Mouse (Mus musculus) neural tube, embryonic 15.5 days (tissue): ENCODE results near the gene Gnb1l. TPM values are rescaled to one million over a fixed set of nuclear protein-coding genes. Genes with fewer than 3 reads are reported as not detected.

Experiments
- ATAC-seq: fragments of 200-750 bp; cut with Nextera tagmentation; 2 replicates; pipeline ENCODE4 v1.8.0; 2017; ENCODE audit warnings: mild to moderate bottlenecking, moderate TSS enrichment, moderate library complexity; ENCODE audit not compliant: low FRiP score
- H3K27ac ChIP-seq: fragments of 300-500 bp; sonication (generic); replicated peaks from 2 replicates; pipeline ENCODE4 v1.5.1; 2015; ENCODE audit warnings: mild to moderate bottlenecking, inconsistent platforms
- H3K27me3 ChIP-seq: fragments of 300-500 bp; sonication (generic); replicated peaks from 2 replicates; pipeline ENCODE4 v1.6.1; 2015; ENCODE audit warnings: inconsistent platforms
- H3K36me3 ChIP-seq: fragments of 300-500 bp; sonication (generic); 2 replicates; pipeline ENCODE4 v1.6.1; 2015; ENCODE audit warnings: inconsistent platforms
- H3K4me1 ChIP-seq: fragments of 300-500 bp; sonication (generic); 2 replicates; pipeline ENCODE4 v1.6.1; 2015; ENCODE audit warnings: inconsistent platforms
- H3K4me2 ChIP-seq: fragments of 300-500 bp; sonication (generic); 2 replicates; pipeline ENCODE4 v1.6.1; 2015; ENCODE audit warnings: inconsistent platforms, mild to moderate bottlenecking, moderate library complexity
- H3K4me3 ChIP-seq: fragments of 300-500 bp; sonication (generic); replicated peaks from 2 replicates; pipeline ENCODE4 v1.5.1; 2015; ENCODE audit warnings: mild to moderate bottlenecking, inconsistent platforms
- H3K9ac ChIP-seq: fragments of 300-500 bp; sonication (generic); replicated peaks from 2 replicates; pipeline ENCODE4 v1.6.1; 2015; ENCODE audit warnings: mild to moderate bottlenecking, inconsistent platforms
- H3K9me3 ChIP-seq: fragments of 300-500 bp; sonication (generic); replicated peaks from 2 replicates; pipeline ENCODE4 v1.6.1; 2016; ENCODE audit warnings: inconsistent platforms
- WGBS: fragments of 180-500 bp; shearing (Covaris S2); methylation state at CpG from one replicate; pipeline ENCODE4 v1.1.7; 2015; ENCODE audit warnings: mixed read lengths; 5-methylcytosine and 5-hydroxymethylcytosine counted together
- polyA plus RNA-seq: library from polyadenylated mRNA; unstranded; fragments of >200 nt; fragmentation: Nextera tagmentation; extraction: Ambion mirVana; gene quantifications from 2 replicates; pipeline ENCODE4 v1.2.1, GENCODE M21; 2015

Gene Gnb1l
- polyA plus RNA-seq, 1 experiment from 2014 or later, result 16.1 TPM

GRCm38 (mm10) chr16:18611752-18612151, 113.2 kb downstream of the Gnb1l start:
- no peaks in the 10 kb centered on the region for H3K36me3 ChIP-seq

GRCm38 (mm10) chr16:18613301-18613700, 114.8 kb downstream of the Gnb1l start:
- no peaks in the 10 kb centered on the region for H3K36me3 ChIP-seq
- WGBS, result 59% methylated on average over 3 of the region's 3 CpGs
- ATAC-seq, result no peak
- H3K9me3 ChIP-seq, result no peaks in the 10 kb centered on the region
- H3K4me1 ChIP-seq, result peaks cover 11% of the 10 kb centered on the region
- no peak overlapping the region for H3K9ac ChIP-seq
- H3K27me3 ChIP-seq, result peaks cover 26% of the 10 kb centered on the region
- H3K4me3 ChIP-seq, result no peak overlapping the region
- no peak overlapping the region for H3K27ac ChIP-seq
- no peak overlapping the region for H3K4me2 ChIP-seq

More at GRCm38 (mm10) chr16:18611752-18612151, 113.2 kb downstream of the Gnb1l start:
- peaks cover 4% of the 10 kb centered on the region; the same call in 1 of the 2 replicates for H3K4me1 ChIP-seq
- H3K9me3 ChIP-seq, result no peaks in the 10 kb centered on the region
- ATAC-seq, result no peak
- 47% methylated on average over 13 of the region's 13 CpGs for WGBS
- no peak overlapping the region for H3K9ac ChIP-seq
- H3K4me3 ChIP-seq, result no peak overlapping the region
- no peak overlapping the region for H3K27ac ChIP-seq
- peaks cover 17% of the 10 kb centered on the region for H3K27me3 ChIP-seq
- H3K4me2 ChIP-seq, result no peak overlapping the region

Other genes starting within 250 kb of the Gnb1l start
- gene Ranbp1, start 250.0 kb upstream of the Gnb1l start, polyA plus RNA-seq, result 364 and 412 TPM in 2 replicates
- 1.4 and 5.4 TPM in 2 replicates for gene Gm49776, start 240.4 kb upstream of the Gnb1l start, polyA plus RNA-seq
- 28.0 and 30.0 TPM in 2 replicates for gene Dgcr8, start 209.5 kb upstream of the Gnb1l start, polyA plus RNA-seq
- 98.7 and 115 TPM in 2 replicates for gene Tango2, start 150.6 kb upstream of the Gnb1l start, polyA plus RNA-seq
- gene Arvcf, start 150.5 kb upstream of the Gnb1l start, polyA plus RNA-seq, result 71.2 and 72.5 TPM in 2 replicates
- gene Txnrd2, start 72.3 kb upstream of the Gnb1l start, polyA plus RNA-seq, result 28.3 and 30.9 TPM in 2 replicates
- gene Comt, start 71.9 kb upstream of the Gnb1l start, polyA plus RNA-seq, result 117 and 128 TPM in 2 replicates
- 3.1 and 4.9 TPM in 2 replicates for gene Rtl10, start 188 bp downstream of the Gnb1l start, polyA plus RNA-seq
- gene Tbx1, start 92.0 kb downstream of the Gnb1l start, polyA plus RNA-seq, result 1.2 and 1.9 TPM in 2 replicates
- 10.1 and 11.5 TPM in 2 replicates for gene Gp1bb, start 123.7 kb downstream of the Gnb1l start, polyA plus RNA-seq
- 14.0 and 21.3 TPM in 2 replicates for gene Gm49601, start 127.7 kb downstream of the Gnb1l start, polyA plus RNA-seq
- 185 and 216 TPM in 2 replicates for gene Sept5, start 131.2 kb downstream of the Gnb1l start, polyA plus RNA-seq